In the genomic region with DNA sequence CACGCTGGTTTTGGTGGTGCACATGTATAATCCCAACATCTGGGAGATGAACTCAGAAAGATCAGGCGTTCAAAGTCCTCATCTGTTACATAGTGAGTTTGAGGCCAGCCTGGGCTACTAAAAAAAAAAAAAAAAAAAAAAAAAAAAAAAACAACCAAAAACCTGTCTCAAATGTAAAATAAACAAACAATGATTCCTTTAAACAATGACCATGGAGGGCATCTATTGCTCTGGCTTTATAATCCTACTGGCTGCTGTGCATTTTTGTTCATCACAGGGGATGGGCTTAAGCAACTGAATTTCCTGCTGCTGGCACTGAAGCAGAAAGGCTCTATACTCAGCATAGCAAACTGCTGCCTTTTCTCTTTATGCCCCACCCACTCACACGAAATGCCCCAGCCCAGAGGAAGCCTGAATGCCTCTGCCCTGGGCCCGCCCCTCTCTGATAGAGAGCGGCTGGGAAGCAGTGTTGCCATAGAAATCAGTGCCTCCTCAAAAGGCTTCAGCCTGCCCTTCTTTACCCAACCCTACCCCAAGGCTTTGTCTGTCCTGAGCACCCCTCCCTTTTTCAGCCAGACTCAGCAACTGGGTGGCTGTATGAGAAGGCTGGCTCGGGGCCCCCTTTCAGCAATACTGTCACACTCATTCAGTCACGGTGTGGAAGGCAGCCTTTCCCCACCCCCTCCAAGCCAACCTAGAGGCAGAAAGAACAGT, we compare ENCODE assay signal across 1 mouse cellular context.
TF ChIP-seq lines count a peak whose summit lies in the region.

No protein-coding gene starts in this region.

TF ChIP-seq in MEL, 35 proteins besides CTCF, POLR2A, EP300 and RAD21 (continued from another document):
- TF ChIP-seq ZC3H11A (IDR thresholded peaks at IDR 0.05; ENCODE audit: low read depth, low read length) (no peak), ETS1 (IDR thresholded peaks at IDR 0.05; ENCODE audit: low read depth, low read length) (peak; percentile 30; the same call in 1 of the 2 replicates), UBTF (IDR thresholded peaks at IDR 0.05; ENCODE audit: borderline replicate concordance, insufficient read depth, low read depth, low read length) (no peak), TBP (IDR thresholded peaks at IDR 0.05; ENCODE audit: low read depth, low read length) (no peak), MYB (IDR thresholded peaks at IDR 0.05; ENCODE audit: low read depth, low read length) (no peak), USF1 (IDR thresholded peaks at IDR 0.05; ENCODE audit: low read depth, low read length) (0 out of 2 replicates have a peak, but pooled peaks have one; percentile 14), USF2 (IDR thresholded peaks at IDR 0.05; ENCODE audit: borderline replicate concordance in 1 of 2, insufficient read depth in 1 of 2, low read depth in 1 of 2, low read length in 2 of 2) (no peak)
